Mouse (Mus musculus) thymus, postnatal 10 days (tissue): Measurements from ENCODE around the gene Dok1.

Experiments
- DNase-seq, 2 experiments: peaks; one replicate each; pipeline ENCODE4 v3.0.0; 2021; ENCODE audit warnings: low spot score in 2 of 2

The Dok1 gene

DNA sequence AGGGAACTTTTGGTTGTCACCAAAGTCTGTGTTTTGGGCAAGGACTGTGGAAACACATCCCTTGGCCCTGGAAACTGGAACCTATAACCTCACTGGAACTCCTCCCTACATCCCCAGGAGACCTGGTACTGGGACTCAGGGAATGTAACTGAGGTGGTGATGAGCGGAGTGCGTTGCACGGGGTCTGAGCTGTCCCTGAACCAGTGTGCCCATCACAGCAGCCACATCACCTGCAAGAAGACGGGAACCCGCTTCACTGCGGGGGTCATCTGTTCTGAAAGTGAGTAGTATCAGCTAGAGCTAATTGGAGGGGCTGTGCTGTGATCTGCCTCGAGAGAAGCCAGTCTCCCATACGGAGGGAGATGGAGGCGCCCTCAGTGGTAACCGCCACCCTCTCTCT is 16.1 kb upstream of the Dok1 start:
- no peak for DNase-seq

- no peak for DNase-seq
These were observed 11.5 kb upstream of the Dok1 start for GRCm38 (mm10) chr6:83044742-83045141.

DNA sequence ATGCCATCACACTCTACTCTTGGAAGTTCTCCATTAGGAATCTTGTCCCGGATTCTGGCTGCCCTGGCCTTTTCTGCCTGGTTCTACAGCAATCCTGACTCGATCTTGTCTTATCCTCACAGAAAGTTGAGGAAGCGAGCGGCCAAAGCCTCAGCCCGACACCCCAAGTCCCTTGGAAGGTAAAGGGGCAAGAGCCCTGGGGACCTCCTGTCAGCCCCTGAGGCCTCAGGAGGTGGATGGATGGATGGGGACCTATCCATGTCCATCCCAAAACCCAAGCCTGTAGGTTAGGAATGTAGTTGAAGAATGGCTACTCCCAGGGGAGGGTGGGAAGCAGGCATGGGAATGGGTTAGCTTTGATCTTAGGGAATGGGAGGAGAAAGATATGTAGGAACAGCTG is 10.7 kb upstream of the Dok1 start:
- no peak for DNase-seq

GRCm38 (mm10) chr6:83043561-83043960 is 10.3 kb upstream of the Dok1 start:
- no peak for DNase-seq

GRCm38 (mm10) chr6:83040601-83041000 is 7.3 kb upstream of the Dok1 start:
- no peak for DNase-seq

DNA sequence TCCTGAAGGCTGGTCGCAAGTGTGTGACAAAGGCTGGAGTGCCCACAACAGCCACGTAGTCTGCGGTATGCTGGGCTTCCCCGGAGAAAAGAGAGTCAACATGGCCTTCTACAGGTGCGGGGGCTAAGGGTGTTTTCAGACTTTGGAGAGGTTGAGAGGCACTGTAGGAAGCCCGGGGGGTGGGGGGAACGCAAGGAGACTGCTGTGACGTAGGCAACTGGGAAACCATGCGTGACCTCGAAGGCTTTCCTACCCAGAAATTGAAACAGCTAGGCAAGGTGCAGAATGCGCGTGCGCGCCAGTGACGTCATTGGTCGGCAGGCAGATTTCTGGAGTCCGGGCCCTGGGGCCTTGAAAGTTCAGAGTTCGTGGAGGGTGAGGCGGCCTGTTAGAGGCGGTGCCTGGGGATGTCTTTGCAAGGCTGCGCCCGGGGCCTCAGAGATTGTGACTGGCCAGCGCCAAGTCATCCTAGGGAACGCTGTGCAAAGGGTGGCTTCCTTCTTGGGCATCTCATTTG is 5.3 kb upstream of the Dok1 start:
- DNase-seq = peak; percentile 79 to 92

DNA sequence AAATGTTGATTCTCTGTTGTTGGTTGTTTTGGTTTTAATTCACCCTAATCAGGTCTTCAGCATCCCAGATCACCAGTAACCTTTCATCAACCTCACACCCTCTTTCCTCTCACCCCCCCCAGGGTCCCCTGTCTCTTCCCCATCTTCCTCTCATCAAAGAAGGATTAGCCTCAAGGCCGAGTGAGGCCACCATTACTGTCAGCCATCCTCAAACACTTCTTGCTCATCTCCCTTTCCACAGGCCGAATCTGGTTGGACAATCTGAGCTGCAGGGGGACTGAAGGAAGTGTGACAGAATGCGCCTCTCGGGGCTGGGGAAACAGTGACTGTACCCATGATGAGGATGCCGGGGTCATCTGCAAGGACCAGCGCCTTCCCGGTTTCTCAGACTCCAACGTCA is 3.9 kb upstream of the Dok1 start:
- no peak for DNase-seq

DNA sequence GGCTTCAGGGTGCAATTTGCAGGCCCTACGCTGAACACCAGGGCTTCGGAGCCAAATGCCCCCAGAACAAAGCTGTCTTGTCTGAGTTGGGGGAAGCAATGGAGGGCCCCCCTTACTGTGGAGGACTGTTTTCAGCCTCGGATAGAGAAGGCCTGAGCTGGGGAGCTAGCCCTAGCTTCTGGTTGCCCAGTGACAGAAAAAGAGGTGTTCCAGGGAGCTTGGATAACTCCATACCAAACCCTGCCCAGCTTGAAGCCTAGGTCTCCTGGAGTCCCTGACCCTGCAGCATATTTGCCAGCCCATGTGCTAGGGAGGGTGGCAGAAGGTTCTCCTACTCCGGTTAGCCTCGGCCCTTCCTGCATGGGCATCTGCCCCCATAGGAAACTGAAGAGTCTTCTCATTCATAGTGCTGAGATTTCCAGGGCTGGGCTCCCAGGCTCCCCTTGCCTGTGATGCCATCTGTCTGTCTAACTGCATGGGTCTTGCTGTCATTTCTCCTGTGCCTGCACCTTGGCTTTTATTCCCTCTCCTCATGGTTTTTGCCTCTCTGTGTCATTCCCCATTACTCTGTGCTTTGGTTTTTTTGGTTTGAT is 1.3 kb upstream of the Dok1 start:
- DNase-seq = no peak

GRCm38 (mm10) chr6:83032769-83033191 is 491 bp downstream of the Dok1 start:
- peak; percentile 27 to 36 for DNase-seq

GRCm38 (mm10) chr6:83031921-83032590 is 1.2 kb downstream of the Dok1 start:
- no peak for DNase-seq

- no peak for DNase-seq
These were observed 2.2 kb downstream of the Dok1 start for GRCm38 (mm10) chr6:83031111-83031510.

- no peak for DNase-seq
These were observed 3.5 kb downstream of the Dok1 start for GRCm38 (mm10) chr6:83029777-83030176.

DNA sequence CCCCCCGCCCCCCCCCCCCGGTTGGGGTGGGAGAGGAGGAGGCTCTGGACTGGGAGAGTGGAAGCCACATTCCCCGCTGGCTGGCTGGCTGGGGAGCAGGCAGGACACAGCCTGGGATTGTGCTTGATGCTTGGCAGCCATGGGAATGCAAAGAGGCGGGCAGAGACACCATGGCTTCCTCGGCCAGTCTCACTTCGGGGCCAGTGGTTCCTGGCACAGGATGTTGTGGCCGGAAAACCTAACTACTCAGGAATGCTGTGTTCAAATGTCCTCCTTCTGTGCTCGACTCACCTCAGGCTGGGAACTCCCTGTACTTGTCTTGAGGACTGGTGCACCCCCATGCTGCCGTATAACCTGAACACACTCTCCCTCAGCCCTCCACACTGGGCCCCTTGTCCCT is 5.6 kb downstream of the Dok1 start:
- no peak for DNase-seq

DNA sequence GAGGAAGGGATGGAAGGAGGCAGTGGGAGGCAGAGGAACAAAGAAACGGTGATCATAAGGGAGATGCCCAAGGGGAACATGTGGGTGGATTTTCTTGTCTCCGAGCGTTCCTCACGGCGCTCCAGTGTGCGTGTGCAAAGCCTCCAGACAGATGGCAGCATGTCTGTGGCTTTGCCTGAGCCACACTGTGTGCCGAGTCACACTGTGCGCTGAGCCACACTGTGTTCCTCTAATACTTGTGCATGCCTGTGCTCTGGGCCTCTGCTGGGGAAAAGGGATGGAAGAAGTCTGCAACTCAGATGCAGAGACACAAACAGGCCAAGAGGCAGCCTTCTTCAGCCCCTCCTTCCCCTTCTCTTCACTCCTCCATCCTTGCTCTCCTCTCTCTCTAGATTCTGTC is 6.0 kb downstream of the Dok1 start:
- DNase-seq = no peak

DNA sequence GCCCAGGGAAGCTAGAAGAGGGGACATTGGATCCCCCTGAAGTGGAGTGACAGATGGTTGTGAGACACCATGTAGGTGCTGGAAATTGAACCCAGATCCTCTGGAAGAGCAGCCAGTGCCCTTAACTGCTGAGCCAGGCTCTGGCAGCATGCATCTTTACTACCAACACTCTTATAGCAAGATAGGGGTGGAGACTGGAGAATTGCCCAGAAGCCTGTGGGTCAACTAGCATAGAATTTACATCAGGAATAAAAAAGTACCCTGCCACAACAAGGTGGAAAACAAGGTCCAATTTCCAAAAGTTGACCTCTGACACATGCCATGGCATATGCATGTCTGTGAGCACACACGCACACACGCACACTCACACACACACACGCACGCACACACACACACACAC is 8.1 kb downstream of the Dok1 start:
- DNase-seq = no peak

DNA sequence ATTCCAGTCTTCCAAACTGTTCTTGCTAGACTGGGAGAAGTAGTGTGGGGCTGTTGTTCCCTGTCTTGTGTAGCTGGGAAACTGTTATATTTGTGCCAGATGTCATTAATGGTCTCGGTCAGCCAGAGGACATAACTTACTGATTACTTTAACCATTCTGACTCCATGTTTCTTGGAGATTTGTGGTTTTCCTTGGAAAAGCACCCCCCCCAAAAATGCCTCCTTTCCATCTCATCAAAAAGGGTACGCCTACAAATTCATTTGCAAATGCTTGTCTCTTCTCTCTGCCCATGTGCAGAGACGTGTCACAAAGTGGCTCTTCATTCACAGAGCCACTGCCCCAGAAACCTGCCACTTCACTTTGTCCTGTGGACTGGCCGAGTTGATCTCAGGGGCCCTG is 8.8 kb downstream of the Dok1 start:
- no peak for DNase-seq

- DNase-seq = no peak
These were observed 9.5 kb downstream of the Dok1 start for GRCm38 (mm10) chr6:83023786-83024185.

DNA sequence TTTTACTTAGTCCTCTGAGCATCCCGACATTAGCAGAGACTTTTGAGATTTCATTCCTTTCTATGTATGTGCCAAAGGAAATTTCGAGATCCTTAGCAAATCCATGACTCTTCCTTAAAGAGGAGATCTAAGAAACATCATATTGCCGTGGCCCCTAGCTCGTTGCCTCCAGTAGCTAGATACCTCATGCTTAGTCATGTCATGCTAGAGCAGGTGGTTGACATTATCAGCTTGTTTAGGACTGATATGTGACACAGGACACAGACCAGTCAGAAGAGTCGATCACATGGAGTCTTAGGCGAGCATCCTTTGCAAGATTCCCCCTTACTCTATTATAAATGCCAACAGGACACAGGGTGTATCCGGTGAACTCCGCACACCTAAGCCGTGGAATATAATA is 10.3 kb downstream of the Dok1 start:
- no peak for DNase-seq

GRCm38 (mm10) chr6:83020836-83021593 is 12.3 kb downstream of the Dok1 start:
- no peak for DNase-seq

DNA sequence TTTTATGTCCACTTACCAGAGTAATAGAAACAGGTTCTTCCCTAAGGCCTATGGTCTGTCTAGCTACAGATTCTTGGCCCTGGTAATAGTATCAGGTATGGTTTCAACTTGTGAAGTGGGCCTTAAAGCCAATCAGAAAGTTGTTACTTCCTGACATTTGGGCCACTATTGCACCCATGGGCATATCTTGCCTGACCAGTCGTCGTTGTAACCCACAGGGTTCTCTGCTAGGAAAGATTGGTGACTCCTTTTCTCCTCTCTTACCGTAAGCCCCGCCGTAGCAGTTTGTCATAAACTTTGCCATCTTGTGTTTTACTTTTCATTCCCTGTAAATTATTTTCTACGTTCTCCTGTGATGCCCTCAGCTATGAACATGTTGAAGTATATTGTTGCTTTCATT is 13.2 kb downstream of the Dok1 start:
- DNase-seq = no peak

DNA sequence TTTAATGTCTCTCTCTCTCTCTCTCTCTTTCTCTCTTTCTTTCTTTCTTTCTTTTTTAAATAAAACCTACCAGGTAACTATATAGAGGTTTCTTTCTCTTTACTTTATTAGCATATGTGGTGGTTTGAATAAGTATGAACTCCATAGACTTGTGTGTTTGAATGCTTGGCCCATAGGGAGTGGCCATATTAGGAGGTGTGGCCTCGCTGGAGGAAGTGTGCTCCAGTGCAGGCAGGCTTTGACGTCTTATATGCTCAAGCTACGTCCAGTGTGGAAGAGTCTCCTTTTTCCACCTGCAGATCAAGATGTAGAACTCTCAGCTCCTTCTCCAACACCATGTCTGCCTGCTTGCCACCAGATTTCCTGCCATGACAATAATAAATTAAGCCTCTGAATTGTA is 14.2 kb downstream of the Dok1 start:
- DNase-seq = no peak

DNA sequence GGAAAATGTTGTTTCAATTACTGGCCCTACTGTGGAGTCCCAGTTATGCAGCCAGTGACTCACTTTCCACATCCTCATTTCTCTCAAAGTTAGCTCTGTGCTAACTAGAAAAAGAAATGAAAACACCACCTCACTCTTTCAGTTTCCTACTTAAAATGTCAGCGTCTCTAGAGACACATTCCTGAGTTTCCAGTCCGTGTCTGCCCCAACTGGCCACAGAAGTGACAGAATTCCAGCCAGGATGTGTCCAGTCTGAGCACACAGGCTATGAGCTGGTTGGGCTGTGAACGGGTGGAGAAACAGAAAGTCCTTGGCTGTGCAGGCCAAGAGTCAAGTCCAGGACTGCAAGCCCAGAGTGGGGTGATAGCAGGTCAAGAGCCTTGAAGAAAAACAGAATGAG is 16.1 kb downstream of the Dok1 start:
- DNase-seq = no peak

DNA sequence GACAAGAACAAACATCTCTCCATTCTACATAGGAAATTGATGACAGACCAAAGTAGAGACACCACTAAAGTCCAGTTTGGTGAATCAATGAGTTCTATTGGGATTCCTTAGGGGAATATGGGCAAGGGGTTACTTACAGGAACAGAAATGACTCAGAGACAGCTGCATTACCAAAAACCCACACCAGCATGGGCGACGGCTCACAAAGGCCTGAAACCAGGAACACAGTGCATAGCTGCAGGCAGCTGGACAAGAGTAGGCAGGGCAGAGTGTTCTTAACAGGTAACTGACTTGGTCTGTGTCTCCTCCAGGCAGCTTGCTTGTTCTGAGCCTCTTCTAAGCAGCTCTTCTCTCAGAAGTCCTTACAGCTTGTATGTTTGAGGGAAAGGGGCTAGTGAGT is 17.5 kb downstream of the Dok1 start:
- no peak for DNase-seq
